Mouse (Mus musculus): ENCODE results near the gene Cul4a.

Cul4a gene

GRCm38 (mm10) chr8:13179948-13180347 is 74.5 kb downstream of the Cul4a start:
- DNase-seq (ENCODE audit: low spot score), result no peak

- no peak for DNase-seq (ENCODE audit: low spot score)
Measured at GRCm38 (mm10) chr8:13180408-13180807, 75.0 kb downstream of the Cul4a start.

- DNase-seq (ENCODE audit: low spot score), result no peak
Measured at GRCm38 (mm10) chr8:13180911-13181690, 75.7 kb downstream of the Cul4a start.

GRCm38 (mm10) chr8:13181691-13181976 is 76.2 kb downstream of the Cul4a start:
- DNase-seq (ENCODE audit: low spot score), result no peak

GRCm38 (mm10) chr8:13186819-13187218 is 81.4 kb downstream of the Cul4a start:
- DNase-seq (ENCODE audit: low spot score), result no peak

- no peak for DNase-seq (ENCODE audit: low spot score)
Measured at GRCm38 (mm10) chr8:13187229-13187628, 81.8 kb downstream of the Cul4a start.

- DNase-seq (ENCODE audit: low spot score), result no peak
Measured at GRCm38 (mm10) chr8:13187638-13188037, 82.2 kb downstream of the Cul4a start.

- DNase-seq (ENCODE audit: low spot score), result no peak
Measured at GRCm38 (mm10) chr8:13188052-13188555, 82.7 kb downstream of the Cul4a start.

- DNase-seq (ENCODE audit: low spot score), result no peak
Measured at GRCm38 (mm10) chr8:13188857-13189256, 83.4 kb downstream of the Cul4a start.

- no peak for DNase-seq (ENCODE audit: low spot score)
Measured at GRCm38 (mm10) chr8:13190235-13190634, 84.8 kb downstream of the Cul4a start.

GRCm38 (mm10) chr8:13194818-13195217 is 89.4 kb downstream of the Cul4a start:
- no peak for DNase-seq (ENCODE audit: low spot score)

GRCm38 (mm10) chr8:13197493-13197892 is 92.1 kb downstream of the Cul4a start:
- DNase-seq (ENCODE audit: low spot score), result no peak

Measured in c-Kit-positive CD71-positive TER-119-positive erythroid progenitor cells, embryonic 14.5 days (primary cell).